ENCODE assay signal across 15 mouse cellular contexts in the genomic region with DNA sequence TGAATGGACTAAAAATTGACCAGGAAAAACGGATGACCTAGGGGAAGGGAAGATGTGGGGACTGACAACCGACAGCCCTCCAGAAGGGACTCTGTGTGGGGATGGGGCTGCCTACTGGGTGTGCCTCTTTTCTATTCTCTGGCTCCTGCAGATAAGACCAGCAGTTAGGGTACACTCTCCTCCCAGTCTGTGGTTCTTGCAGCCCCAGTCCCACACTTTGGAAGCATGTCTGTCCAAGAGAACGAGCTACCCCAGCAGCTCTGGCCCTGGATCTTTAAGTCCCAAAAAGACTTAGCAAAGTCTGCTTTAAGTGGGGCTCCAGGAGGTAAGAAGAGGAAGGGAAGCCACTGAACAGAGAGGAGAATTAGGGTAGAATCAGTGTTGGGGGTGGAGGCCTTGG. TPM values are rescaled to one million over a fixed set of nuclear protein-coding genes. Genes with fewer than 3 reads are reported as not detected.
DNase-seq lines count a peak whose midpoint lies in the region; ATAC-seq and TF ChIP-seq lines count a peak whose summit lies in the region.
"Had no signal": no experiment of that assay in that cellular context is flagged by ENCODE, and none has a peak within 500 bp of the region (broad histone marks: within the 10 kb centered on the region; RNA-seq: fewer than 3 reads in every experiment).

Gene Pklr, plus strand, starts transcription at position 185 of the 400 bp plus-strand sequence.

- peak; percentile 60 to 84; a peak in 3 of 4 replicates for TF ChIP-seq POLR2A in MEL (IDR thresholded peaks at IDR 0.05; ENCODE audit: control insufficient read depth in 1 of 2, insufficient read depth in 1 of 2, low read depth in 1 of 2, low read length in 2 of 2, poor library complexity in 1 of 2)

- no peak within 1 kb of the TSS for H3K9ac ChIP-seq in hindbrain, embryonic 14.5 days
- peak within 1 kb of the TSS; percentile 81 for H3K9ac ChIP-seq in MEL (ENCODE audit: control insufficient read depth, low read depth, low read length, poor library complexity, severe bottlenecking)
- H3K9ac ChIP-seq in liver, postnatal 0 days (replicated peaks), result peak within 1 kb of the TSS; percentile 69
- H3K9ac ChIP-seq: forebrain, embryonic 15.5 days; limb, embryonic 13.5 days had no signal

- no peaks in the 10 kb centered on the region for H3K9me3 ChIP-seq in hindbrain, embryonic 10.5 days
- no peaks in the 10 kb centered on the region for H3K9me3 ChIP-seq in hindbrain, embryonic 14.5 days (ENCODE audit: control insufficient read depth, low read length)
- H3K9me3 ChIP-seq in MEL (replicated peaks; ENCODE audit: insufficient read depth, low read length), result no peaks in the 10 kb centered on the region
- H3K9me3 ChIP-seq in liver, postnatal 0 days (ENCODE audit: low read length), result no peaks in the 10 kb centered on the region
- H3K9me3 ChIP-seq: forebrain, embryonic 15.5 days; limb, embryonic 13.5 days had no signal

- peak; percentile 90 to 94 for TF ChIP-seq EP300 in MEL (IDR thresholded peaks at IDR 0.05; ENCODE audit: low read depth in 1 of 2, low read length in 2 of 2)
- TF ChIP-seq EP300 in liver, postnatal 0 days (IDR thresholded peaks at IDR 0.05; ENCODE audit: low read depth), result peak; percentile 52; the same call in 1 of the 2 replicates

- 61% methylated on average over 3 of the region's 3 CpGs for WGBS in hindbrain, embryonic 10.5 days
- 55% methylated on average over 3 of the region's 3 CpGs for WGBS in hindbrain, embryonic 14.5 days
- WGBS in liver, postnatal 0 days (ENCODE audit: insufficient replicate concordance), result 13% methylated on average over 3 of the region's 3 CpGs

- no peaks in the 10 kb centered on the region for H3K36me3 ChIP-seq in hindbrain, embryonic 10.5 days
- H3K36me3 ChIP-seq in hindbrain, embryonic 14.5 days (replicated peaks; ENCODE audit: control insufficient read depth, insufficient read depth), result no peaks in the 10 kb centered on the region
- H3K36me3 ChIP-seq in MEL (ENCODE audit: control insufficient read depth in 1 of 2, insufficient read depth in 2 of 2, low read length in 2 of 2), result peaks cover 2 to 49% of the 10 kb centered on the region in 2 experiments; a peak in 3 of 4 replicates
- peaks cover 6% of the 10 kb centered on the region; the same call in 1 of the 2 replicates for H3K36me3 ChIP-seq in liver, postnatal 0 days (replicated peaks; ENCODE audit: insufficient read depth, low read length)
- H3K36me3 ChIP-seq: forebrain, embryonic 15.5 days; limb, embryonic 13.5 days had no signal

- ATAC-seq in hindbrain, embryonic 14.5 days (ENCODE audit: low FRiP score), result no peak
- ATAC-seq in erythroid progenitor cell, adult 5-6 weeks (replicated peaks; ENCODE audit: low FRiP score, poor library complexity, severe bottlenecking), result peak; percentile 32
- peak; percentile 18 for ATAC-seq in liver, postnatal 0 days
- no peak for ATAC-seq in CD4-positive, CD25-positive, alpha-beta regulatory T cell, adult 4 months
- ATAC-seq: forebrain, embryonic 15.5 days had no signal

- peaks cover 24% of the 10 kb centered on the region; the same call in 1 of the 2 replicates for H3K27me3 ChIP-seq in hindbrain, embryonic 10.5 days (ENCODE audit: insufficient read depth, poor library complexity, severe bottlenecking)
- no peaks in the 10 kb centered on the region for H3K27me3 ChIP-seq in hindbrain, embryonic 14.5 days (ENCODE audit: control insufficient read depth, insufficient read depth, low read length)
- H3K27me3 ChIP-seq in MEL (ENCODE audit: control insufficient read depth in 1 of 2, insufficient read depth in 2 of 2, low read length in 2 of 2), result no peaks in the 10 kb centered on the region
- H3K27me3 ChIP-seq in liver, postnatal 0 days (ENCODE audit: insufficient read depth, low read length), result no peaks in the 10 kb centered on the region
- H3K27me3 ChIP-seq: forebrain, embryonic 15.5 days had no signal

- H3K4me1 ChIP-seq in hindbrain, embryonic 10.5 days (replicated peaks), result peaks cover 14% of the 10 kb centered on the region
- H3K4me1 ChIP-seq in hindbrain, embryonic 14.5 days (replicated peaks; ENCODE audit: control insufficient read depth, insufficient read depth, low read length), result no peaks in the 10 kb centered on the region
- H3K4me1 ChIP-seq in MEL (ENCODE audit: control insufficient read depth in 1 of 2, insufficient read depth in 2 of 2, low read length in 2 of 2), result peaks cover 27 to 53% of the 10 kb centered on the region in 2 experiments
- peaks cover 42% of the 10 kb centered on the region for H3K4me1 ChIP-seq in liver, postnatal 0 days (ENCODE audit: insufficient read depth)
- H3K4me1 ChIP-seq: limb, embryonic 13.5 days had no signal

- peak within 1 kb of the TSS; percentile 28 for H3K4me3 ChIP-seq in hindbrain, embryonic 10.5 days
- no peak within 1 kb of the TSS for H3K4me3 ChIP-seq in hindbrain, embryonic 14.5 days (replicated peaks; ENCODE audit: low read length)
- H3K4me3 ChIP-seq in MEL (ENCODE audit: control insufficient read depth in 1 of 2, insufficient read depth in 1 of 2, low read depth in 2 of 2, low read length in 2 of 2), result peak within 1 kb of the TSS; percentile 77 to 81
- H3K4me3 ChIP-seq in liver, postnatal 0 days (ENCODE audit: low read depth, low read length), result peak within 1 kb of the TSS; percentile 63
- H3K4me3 ChIP-seq: forebrain, embryonic 15.5 days; limb, embryonic 13.5 days had no signal

- TF ChIP-seq CTCF in MEL (IDR thresholded peaks at IDR 0.05 in 2 of 3, conservative IDR thresholded peaks at IDR 0.05 in 1 of 3; ENCODE audit: control insufficient read depth in 1 of 3, insufficient read depth in 1 of 3, low read depth in 2 of 3, low read length in 3 of 3, poor library complexity in 1 of 3, severe bottlenecking in 1 of 3), result no peak
- no peak for TF ChIP-seq CTCF in liver, postnatal 0 days (IDR thresholded peaks at IDR 0.05; ENCODE audit: low read depth)

- H3K27ac ChIP-seq in hindbrain, embryonic 10.5 days, result peak within 1 kb of the TSS; percentile 62
- H3K27ac ChIP-seq in hindbrain, embryonic 14.5 days, result no peak within 1 kb of the TSS
- peak within 1 kb of the TSS; percentile 97 for H3K27ac ChIP-seq in MEL (ENCODE audit: control insufficient read depth, low read depth, low read length)
- H3K27ac ChIP-seq in liver, postnatal 0 days (ENCODE audit: low read depth), result peak within 1 kb of the TSS; percentile 91
- H3K27ac ChIP-seq: forebrain, embryonic 15.5 days; limb, embryonic 13.5 days had no signal

- no peak for TF ChIP-seq RAD21 in MEL (IDR thresholded peaks at IDR 0.05; ENCODE audit: low read depth, low read length)

- no peak within 1 kb of the TSS for H3K4me2 ChIP-seq in hindbrain, embryonic 14.5 days (replicated peaks)
- peak within 1 kb of the TSS; percentile 71 for H3K4me2 ChIP-seq in liver, postnatal 0 days (ENCODE audit: low read depth, low read length)
- H3K4me2 ChIP-seq: forebrain, embryonic 15.5 days; limb, embryonic 13.5 days had no signal

- peaks cover 16% of the 10 kb centered on the region for H3K79me2 ChIP-seq in MEL (ENCODE audit: control insufficient read depth, insufficient read depth, low read length, poor library complexity)

- DNase-seq in hindbrain, embryonic 10.5 days (ENCODE audit: low spot score), result no peak
- no peak for DNase-seq in hindbrain, embryonic 14.5 days (ENCODE audit: low spot score)
- peak; percentile 85 for DNase-seq in MEL (ENCODE audit: low read depth, low spot score)
- DNase-seq in liver, postnatal 0 days, result no peak
- DNase-seq in cerebellum, adult 18-20 months, result no peak
- DNase-seq in left cerebral cortex, adult 11 months (ENCODE audit: low spot score), result no peak
- DNase-seq: cerebellum, postnatal 36 days; heart, adult 18-20 months had no signal

TF ChIP-seq in MEL, 35 proteins besides CTCF, POLR2A, EP300 and RAD21 (continues in another document):
- TF ChIP-seq MYC (IDR thresholded peaks at IDR 0.05; ENCODE audit: low read depth, low read length) (peak; percentile 65; the same call in 1 of the 2 replicates), TBP (IDR thresholded peaks at IDR 0.05; ENCODE audit: low read depth, low read length) (peak; percentile 77), NELFE (IDR thresholded peaks at IDR 0.05; ENCODE audit: low read depth, low read length) (peak; percentile 68), NRF1 (IDR thresholded peaks at IDR 0.05; ENCODE audit: insufficient read depth, low read depth, low read length, poor library complexity, severe bottlenecking) (no peak), POLR2AphosphoS5 (IDR thresholded peaks at IDR 0.05; ENCODE audit: borderline replicate concordance, low read depth, low read length) (peak; percentile 55; the same call in 1 of the 2 replicates), ZKSCAN1 (IDR thresholded peaks at IDR 0.05; ENCODE audit: low read depth, low read length) (no peak), BHLHE40 (IDR thresholded peaks at IDR 0.05; ENCODE audit: borderline replicate concordance, low read depth, low read length) (no peak), MXI1 (IDR thresholded peaks at IDR 0.05; ENCODE audit: low read depth, low read length) (peak; percentile 72; the same call in 1 of the 2 replicates), TAL1 (IDR thresholded peaks at IDR 0.05; ENCODE audit: low read length) (peak; percentile 88), MAX (IDR thresholded peaks at IDR 0.05; ENCODE audit: low read length) (peak; percentile 55; the same call in 1 of the 2 replicates), SIN3A (IDR thresholded peaks at IDR 0.05; ENCODE audit: low read length) (peak; percentile 66), ZNF384 (IDR thresholded peaks at IDR 0.05; ENCODE audit: low read depth, low read length) (no peak), ELF1 (IDR thresholded peaks at IDR 0.05; ENCODE audit: low read depth, low read length) (no peak), ZC3H11A (IDR thresholded peaks at IDR 0.05; ENCODE audit: low read depth, low read length) (no peak; the same call in 1 of the 2 replicates), GATA1 (IDR thresholded peaks at IDR 0.05; ENCODE audit: low read depth, low read length) (peak; percentile 90), RCOR1 (IDR thresholded peaks at IDR 0.05; ENCODE audit: low read depth, low read length) (peak; percentile 58; the same call in 1 of the 2 replicates), MAFK (IDR thresholded peaks at IDR 0.05; ENCODE audit: borderline replicate concordance, low read depth, low read length) (peak; percentile 12; the same call in 1 of the 2 replicates)

RNA-seq across cellular contexts. Expression of gene Pklr, which starts in this region (rescaled TPM):
- 4.4 and 6.0 TPM in 2 replicates for polyA plus RNA-seq in hindbrain, embryonic 10.5 days (2016; fragmentation: Nextera tagmentation; extraction: Ambion mirVana)
- polyA plus RNA-seq in hindbrain, embryonic 14.5 days (2014; fragmentation: Nextera tagmentation; extraction: Ambion mirVana), result 0.11 TPM in 1 of 2 replicates, not detected in the other
- total RNA-seq in MEL (2012; rRNA removed), result 41.1 and 53.2 TPM in 2 replicates
- 100 to 1,000 TPM; 133 to 185 TPM for polyA plus RNA-seq in MEL (2012; ENCODE audit: insufficient read depth in 1 of 2, insufficient read length in 2 of 2, low read depth in 1 of 2, low replicate concordance in 2 of 2, missing spikeins in 1 of 2)
- total RNA-seq in erythroid progenitor cell, adult 5-6 weeks (2015; ENCODE audit: low replicate concordance), result 13.8 and 16.6 TPM in 2 replicates
- 5.5 TPM in 2 replicates for total RNA-seq in erythroid progenitor cell, adult 5-6 weeks (2017; ENCODE audit: low replicate concordance)
- 18.6 and 27.8 TPM in 2 replicates for polyA plus RNA-seq in liver, postnatal 0 days (2015; fragmentation: Nextera tagmentation; extraction: Ambion mirVana)
- polyA plus RNA-seq in CD4-positive, CD25-positive, alpha-beta regulatory T cell, adult 4 months (2017; shearing (Covaris generic)), result not detected
- total RNA-seq: adrenal gland, adult 18-20 months; CH12.LX; heart, adult 18-20 months; midbrain, postnatal 0 days had no signal

Comparison
In these comparisons a context has a peak if more than half of its experiments do, and no peak if none do; other contexts are left out.
1. ATAC-seq: peak in erythroid progenitor cell, adult 5-6 weeks (single experiment) and liver, postnatal 0 days (single experiment); none in hindbrain, embryonic 14.5 days (single experiment) and CD4-positive, CD25-positive, alpha-beta regulatory T cell, adult 4 months (single experiment).